Mouse (Mus musculus): Measurements from ENCODE around the gene Rnf44.

DNA sequence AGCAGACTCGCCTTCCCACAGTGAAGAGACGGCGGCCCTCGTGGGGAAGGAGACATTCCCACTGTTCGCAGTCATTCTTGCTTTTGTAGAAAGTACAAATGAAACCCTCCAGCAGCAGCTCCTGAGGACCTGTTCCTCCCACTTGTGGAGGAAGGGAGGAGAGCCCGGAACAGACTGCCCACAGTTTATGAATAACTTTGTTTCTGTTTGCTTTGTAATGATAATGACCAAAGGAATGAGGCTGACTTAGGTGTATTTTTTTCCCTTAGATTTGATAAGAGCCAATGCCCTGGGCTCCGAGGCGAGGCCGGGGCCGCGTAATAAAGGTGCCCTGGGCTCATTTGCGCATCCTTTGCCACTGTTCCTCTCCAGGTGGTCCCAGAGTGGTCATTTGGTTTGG is 32.3 kb downstream of the Rnf44 start:
- no peak for TF ChIP-seq POLR2A (IDR thresholded peaks at IDR 0.05; ENCODE audit: low read depth, low read length)
- no peak for TF ChIP-seq CTCF (IDR thresholded peaks at IDR 0.05; ENCODE audit: extremely low read depth, insufficient read depth, insufficient read length, insufficient replicate concordance)

Measured in spleen, adult 2 months (tissue).